Mouse (Mus musculus) olfactory bulb, adult 2 months (tissue): Measurements from ENCODE around the gene Cpb2. TPM values are rescaled to one million over a fixed set of nuclear protein-coding genes. Genes with fewer than 3 reads are reported as not detected.

Experiments used
- H3K27ac ChIP-seq: fragments of 200-500 bp; 2 replicates; pipeline ENCODE4 v1.5.1; 2012; ENCODE audit warnings: low read depth, low read length; ENCODE audit not compliant: insufficient read depth
- H3K4me1 ChIP-seq: fragments of 200-500 bp; 2 replicates; pipeline ENCODE4 v1.6.1; 2012; ENCODE audit warnings: low read length; ENCODE audit not compliant: control insufficient read depth, insufficient read depth
- H3K4me3 ChIP-seq: fragments of 200-500 bp; 2 replicates; pipeline ENCODE4 v1.5.1; 2012; ENCODE audit warnings: mild to moderate bottlenecking, low read depth, low read length, moderate library complexity; ENCODE audit not compliant: insufficient read depth
- CTCF ChIP-seq: fragments of 200-500 bp; IDR thresholded peaks from 2 replicates; pipeline ENCODE4 v1.5.1; 2012; ENCODE audit warnings: low read depth, mild to moderate bottlenecking, low read length, moderate library complexity; ENCODE audit not compliant: insufficient read depth
- POLR2A ChIP-seq: fragments of 200-500 bp; IDR thresholded peaks from 2 replicates; pipeline ENCODE4 v1.6.1; 2012; ENCODE audit warnings: mild to moderate bottlenecking, low read depth, low read length, moderate library complexity; ENCODE audit not compliant: insufficient read depth
- WGBS: fragments of 180-500 bp; shearing (Covaris S2); methylation state at CpG from one replicate; pipeline ENCODE4 v1.1.7; 2018; 5-methylcytosine and 5-hydroxymethylcytosine counted together
- polyA plus RNA-seq: library from polyadenylated mRNA; stranded (reverse); fragments of >200 nt; gene quantifications from 2 replicates; pipeline ENCODE4 v1.2.4, GENCODE M21; 2012; ENCODE audit warnings: low replicate concordance; ENCODE audit not compliant: missing spikeins, insufficient read depth, insufficient read length

Cpb2 gene
- not detected in 2 replicates for polyA plus RNA-seq

GRCm38 (mm10) chr14:75242087-75242486 lies at the start of gene Cpb2:
Gene Cpb2 (plus strand): TSS chr14:75242287.
- TF ChIP-seq POLR2A (no peak), CTCF (no peak)
- Histone ChIP-seq H3K4me3 (no peak within 1 kb of the TSS), H3K27ac (no peak within 1 kb of the TSS), H3K4me1 (no peaks in the 10 kb centered on the region)
- 93% methylated on average over 5 of the region's 5 CpGs for WGBS

GRCm38 (mm10) chr14:75192427-75192826 lies 49.7 kb upstream of the Cpb2 start:
- Histone ChIP-seq H3K4me1 (no peaks in the 10 kb centered on the region), H3K27ac (no peak overlapping the region), H3K4me3 (no peak overlapping the region)
- WGBS: 83% methylated on average over 10 of the region's 10 CpGs
- TF ChIP-seq CTCF (no peak), POLR2A (no peak)

GRCm38 (mm10) chr14:75192858-75193257 lies 49.2 kb upstream of the Cpb2 start:
- 82% methylated on average over 10 of the region's 10 CpGs for WGBS
- TF ChIP-seq POLR2A (no peak), CTCF (no peak)
- no peak overlapping the region for H3K27ac ChIP-seq

GRCm38 (mm10) chr14:75195530-75195929 lies 46.6 kb upstream of the Cpb2 start:
- H3K4me1 ChIP-seq: no peaks in the 10 kb centered on the region
- TF ChIP-seq CTCF: no peak
- no peak for TF ChIP-seq POLR2A
- no peak overlapping the region for H3K27ac ChIP-seq
- WGBS: 92% methylated on average over 5 of the region's 5 CpGs
- H3K4me3 ChIP-seq: no peak overlapping the region

More at GRCm38 (mm10) chr14:75192858-75193257, 49.2 kb upstream of the Cpb2 start:
- Histone ChIP-seq H3K4me1 (no peaks in the 10 kb centered on the region), H3K4me3 (no peak overlapping the region)

- WGBS: 39% methylated on average over 5 of the region's 5 CpGs
- TF ChIP-seq POLR2A (no peak), CTCF (no peak)
- Histone ChIP-seq H3K4me1 (no peaks in the 10 kb centered on the region), H3K4me3 (no peak overlapping the region), H3K27ac (no peak overlapping the region)
Observed at GRCm38 (mm10) chr14:75197027-75197426, 45.1 kb upstream of the Cpb2 start.

GRCm38 (mm10) chr14:75197660-75198059 lies 44.4 kb upstream of the Cpb2 start:
- no peak overlapping the region for H3K27ac ChIP-seq
- H3K4me1 ChIP-seq: no peaks in the 10 kb centered on the region
- H3K4me3 ChIP-seq: no peak overlapping the region
- 67% methylated on average over 7 of the region's 7 CpGs for WGBS
- TF ChIP-seq CTCF: no peak

- no peak for TF ChIP-seq CTCF
- no peak for TF ChIP-seq POLR2A
- Histone ChIP-seq H3K27ac (no peak overlapping the region), H3K4me3 (no peak overlapping the region), H3K4me1 (no peaks in the 10 kb centered on the region)
- WGBS: 86% methylated on average over 6 of the region's 6 CpGs
Observed at GRCm38 (mm10) chr14:75205363-75206051, 36.6 kb upstream of the Cpb2 start.

- Histone ChIP-seq H3K4me1 (no peaks in the 10 kb centered on the region), H3K4me3 (no peak overlapping the region), H3K27ac (no peak overlapping the region)
- TF ChIP-seq CTCF (no peak), POLR2A (no peak)
- 89% methylated on average over 4 of the region's 4 CpGs for WGBS
Observed at GRCm38 (mm10) chr14:75206307-75206706, 35.8 kb upstream of the Cpb2 start.

GRCm38 (mm10) chr14:75208572-75209151 lies 33.4 kb upstream of the Cpb2 start:
- WGBS: 87% methylated on average over 6 of the region's 6 CpGs
- Histone ChIP-seq H3K27ac (no peak overlapping the region), H3K4me1 (no peaks in the 10 kb centered on the region), H3K4me3 (no peak overlapping the region)
- TF ChIP-seq POLR2A (no peak), CTCF (no peak)
